9 mouse cellular contexts compared by ENCODE assay signal in the genomic region with DNA sequence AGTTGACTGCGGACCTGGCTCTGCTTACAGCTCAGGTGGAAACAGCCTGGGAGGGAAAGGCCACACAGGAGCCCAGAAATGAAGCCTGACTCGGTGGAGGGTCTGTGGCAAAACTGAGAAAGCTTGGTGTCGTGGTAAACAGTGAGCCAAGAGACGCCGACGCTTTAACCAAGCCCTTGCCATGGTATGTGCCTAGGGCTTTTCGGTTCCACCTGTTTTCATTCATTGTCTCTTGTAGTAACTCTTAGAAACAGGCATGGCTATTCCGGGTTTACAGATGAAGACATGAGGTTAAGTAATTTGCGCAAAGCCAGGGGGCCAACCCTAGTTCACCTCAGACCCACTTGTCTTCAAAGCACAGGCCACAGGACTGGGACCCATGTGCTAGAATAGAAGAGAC. TPM values are rescaled to one million over a fixed set of nuclear protein-coding genes. Genes with fewer than 3 reads are reported as not detected.
DNase-seq lines count a peak whose midpoint lies in the region; ATAC-seq and TF ChIP-seq lines count a peak whose summit lies in the region.
"Had no signal": no experiment of that assay in that cellular context is flagged by ENCODE, and none has a peak within 500 bp of the region (broad histone marks: within the 10 kb centered on the region; RNA-seq: fewer than 3 reads in every experiment).

No protein-coding gene starts in this region.

- H3K27ac ChIP-seq in liver, adult 2 months (replicated peaks; ENCODE audit: insufficient read depth, low read depth, low read length) = peak overlapping the region; percentile 96
- no peak overlapping the region for H3K27ac ChIP-seq in embryonic facial prominence, embryonic 14.5 days (replicated peaks; ENCODE audit: low read depth, low read length)
- no peak overlapping the region for H3K27ac ChIP-seq in intestine, postnatal 0 days (ENCODE audit: low read depth, low read length)
- H3K27ac ChIP-seq in neural tube, embryonic 14.5 days (ENCODE audit: low read depth, low read length) = no peak overlapping the region

- TF ChIP-seq CTCF in liver, adult 2 months (IDR thresholded peaks at IDR 0.05; ENCODE audit: low read depth, low read length) = no peak
- TF ChIP-seq CTCF in intestine, postnatal 0 days (IDR thresholded peaks at IDR 0.05; ENCODE audit: low read depth) = no peak

- peak overlapping the region; percentile 91 for H3K4me3 ChIP-seq in liver, adult 2 months (ENCODE audit: insufficient read depth, low read depth, low read length)
- H3K4me3 ChIP-seq in embryonic facial prominence, embryonic 14.5 days (ENCODE audit: low read depth, low read length) = peak overlapping the region; percentile 82
- H3K4me3 ChIP-seq in intestine, postnatal 0 days (ENCODE audit: low read depth, low read length) = peak overlapping the region; percentile 85
- peak overlapping the region; percentile 82 for H3K4me3 ChIP-seq in neural tube, embryonic 14.5 days (ENCODE audit: low read depth, low read length)

- peaks cover 19% of the 10 kb centered on the region for H3K4me1 ChIP-seq in liver, adult 2 months (ENCODE audit: control insufficient read depth, insufficient read depth, low read length)
- peaks cover 14% of the 10 kb centered on the region for H3K4me1 ChIP-seq in embryonic facial prominence, embryonic 14.5 days (ENCODE audit: control insufficient read depth, insufficient read depth, low read length)
- no peaks in the 10 kb centered on the region for H3K4me1 ChIP-seq in intestine, postnatal 0 days (replicated peaks; ENCODE audit: control insufficient read depth, insufficient read depth, low read length)
- peaks cover 6% of the 10 kb centered on the region; the same call in 1 of the 2 replicates for H3K4me1 ChIP-seq in neural tube, embryonic 14.5 days (ENCODE audit: control insufficient read depth, insufficient read depth, low read length)

- H3K79me2 ChIP-seq in liver, adult 2 months (ENCODE audit: control insufficient read depth, insufficient read depth, low read length) = peaks cover 14% of the 10 kb centered on the region; the same call in 1 of the 2 replicates

- no peaks in the 10 kb centered on the region for H3K9me3 ChIP-seq in embryonic facial prominence, embryonic 14.5 days (ENCODE audit: control insufficient read depth, low read length)
- no peaks in the 10 kb centered on the region for H3K9me3 ChIP-seq in intestine, postnatal 0 days (ENCODE audit: control insufficient read depth)
- H3K9me3 ChIP-seq in neural tube, embryonic 14.5 days (ENCODE audit: control insufficient read depth, low read length) = no peaks in the 10 kb centered on the region

- no peaks in the 10 kb centered on the region for H3K27me3 ChIP-seq in liver, adult 2 months (ENCODE audit: control insufficient read depth, insufficient read depth, low read length)
- H3K27me3 ChIP-seq in embryonic facial prominence, embryonic 14.5 days (replicated peaks; ENCODE audit: control insufficient read depth, insufficient read depth, low read length) = peaks cover 5% of the 10 kb centered on the region; the same call in 1 of the 2 replicates
- H3K27me3 ChIP-seq in intestine, postnatal 0 days (replicated peaks; ENCODE audit: control insufficient read depth, insufficient read depth, low read length) = no peaks in the 10 kb centered on the region
- peaks cover 5% of the 10 kb centered on the region for H3K27me3 ChIP-seq in neural tube, embryonic 14.5 days (ENCODE audit: control insufficient read depth, insufficient read depth, low read length)

- peak overlapping the region; percentile 90 for H3K4me2 ChIP-seq in embryonic facial prominence, embryonic 14.5 days (ENCODE audit: low read depth, low read length)
- H3K4me2 ChIP-seq in intestine, postnatal 0 days (replicated peaks; ENCODE audit: low read depth) = peak overlapping the region; percentile 94
- peak overlapping the region; percentile 91 for H3K4me2 ChIP-seq in neural tube, embryonic 14.5 days (ENCODE audit: low read depth, low read length)

- 22% methylated on average over 9 of the region's 9 CpGs for WGBS in liver, adult 2 months
- WGBS in embryonic facial prominence, embryonic 14.5 days = 46% methylated on average over 9 of the region's 9 CpGs
- WGBS in intestine, postnatal 0 days = 54% methylated on average over 9 of the region's 9 CpGs
- WGBS in neural tube, embryonic 14.5 days = 59% methylated on average over 9 of the region's 9 CpGs

- no peak for TF ChIP-seq POLR2A in liver, adult 2 months (IDR thresholded peaks at IDR 0.05; ENCODE audit: extremely low read depth, insufficient read depth, low read length)

- H3K9ac ChIP-seq in liver, adult 2 months (ENCODE audit: low read depth, low read length) = peak overlapping the region; percentile 99
- peak overlapping the region; percentile 82; the same call in 1 of the 2 replicates for H3K9ac ChIP-seq in embryonic facial prominence, embryonic 14.5 days (ENCODE audit: low read depth, low read length)
- peak overlapping the region; percentile 75; the same call in 1 of the 2 replicates for H3K9ac ChIP-seq in intestine, postnatal 0 days (ENCODE audit: low read depth, low read length)
- no peak overlapping the region for H3K9ac ChIP-seq in neural tube, embryonic 14.5 days (replicated peaks; ENCODE audit: low read depth, low read length)

- ATAC-seq in embryonic facial prominence, embryonic 14.5 days (ENCODE audit: low read depth) = no peak
- no peak for ATAC-seq in intestine, postnatal 0 days
- ATAC-seq in neural tube, embryonic 14.5 days (ENCODE audit: low read depth) = no peak
- ATAC-seq in activated CD4-positive, CD25-positive, alpha-beta regulatory T cell, adult 4 months = no peak

- no peaks in the 10 kb centered on the region for H3K36me3 ChIP-seq in liver, adult 2 months (ENCODE audit: control insufficient read depth, insufficient read depth, low read length)
- no peaks in the 10 kb centered on the region for H3K36me3 ChIP-seq in embryonic facial prominence, embryonic 14.5 days (ENCODE audit: control insufficient read depth, insufficient read depth, low read length)
- H3K36me3 ChIP-seq in intestine, postnatal 0 days (ENCODE audit: control insufficient read depth, insufficient read depth) = no peaks in the 10 kb centered on the region
- no peaks in the 10 kb centered on the region for H3K36me3 ChIP-seq in neural tube, embryonic 14.5 days (ENCODE audit: control insufficient read depth, insufficient read depth, low read length)

- peak; percentile 35 for DNase-seq in liver, adult 2 months (ENCODE audit: extremely low read depth, low read depth, low spot score)
- DNase-seq in liver = no peak
- no peak for DNase-seq in embryonic facial prominence, embryonic 14.5 days (ENCODE audit: low spot score)
- DNase-seq in cerebellum, postnatal 10 days = no peak
- no peak for DNase-seq in c-Kit-positive CD71-positive TER-119-positive erythroid progenitor cells, embryonic 14.5 days (ENCODE audit: low spot score)
- DNase-seq: adrenal gland, postnatal 14 days had no signal

RNA-seq across cellular contexts. Expression of a gene that starts 1.0 kb away (rescaled TPM):
- total RNA-seq in liver, adult 2 months (2014; rRNA removed) = 414 and 570 TPM in 2 replicates
- 420 and 447 TPM in 2 replicates for polyA plus RNA-seq in liver, adult 2 months (2012; rRNA removed)
- polyA plus RNA-seq in embryonic facial prominence, embryonic 14.5 days (2014; fragmentation: Nextera tagmentation; extraction: Ambion mirVana) = 77.1 and 81.0 TPM in 2 replicates
- polyA plus RNA-seq in intestine, postnatal 0 days (2015; fragmentation: Nextera tagmentation; extraction: Ambion mirVana) = 195 and 201 TPM in 2 replicates
- polyA plus RNA-seq in neural tube, embryonic 14.5 days (2014; fragmentation: Nextera tagmentation; extraction: Ambion mirVana) = 39.7 and 43.0 TPM in 2 replicates
- 10 to 100 TPM; 24.1 to 24.2 TPM for polyA plus RNA-seq in activated CD4-positive, CD25-positive, alpha-beta regulatory T cell, adult 4 months (2017; shearing (Covaris generic))

RNA-seq across cellular contexts. Expression of a gene that starts 23.9 kb away (rescaled TPM):
- total RNA-seq in liver, adult 2 months (2014; rRNA removed) = 0.40 and 0.55 TPM in 2 replicates
- polyA plus RNA-seq in liver, adult 2 months (2012; rRNA removed) = 0.36 and 0.64 TPM in 2 replicates
- polyA plus RNA-seq in embryonic facial prominence, embryonic 14.5 days (2014; fragmentation: Nextera tagmentation; extraction: Ambion mirVana) = 0.42 and 0.94 TPM in 2 replicates
- 0.50 and 0.52 TPM in 2 replicates for polyA plus RNA-seq in intestine, postnatal 0 days (2015; fragmentation: Nextera tagmentation; extraction: Ambion mirVana)
- 0.99 and 1.1 TPM in 2 replicates for polyA plus RNA-seq in neural tube, embryonic 14.5 days (2014; fragmentation: Nextera tagmentation; extraction: Ambion mirVana)
- polyA plus RNA-seq in activated CD4-positive, CD25-positive, alpha-beta regulatory T cell, adult 4 months (2017; shearing (Covaris generic)) = 100 to 1,000 TPM; 370 TPM

RNA-seq across cellular contexts. Expression of a gene that starts 55.0 kb away (rescaled TPM):
- 2.6 and 3.0 TPM in 2 replicates for total RNA-seq in liver, adult 2 months (2014; rRNA removed)
- 2.8 and 3.3 TPM in 2 replicates for polyA plus RNA-seq in liver, adult 2 months (2012; rRNA removed)
- 11.1 and 14.9 TPM in 2 replicates for polyA plus RNA-seq in embryonic facial prominence, embryonic 14.5 days (2014; fragmentation: Nextera tagmentation; extraction: Ambion mirVana)
- polyA plus RNA-seq in intestine, postnatal 0 days (2015; fragmentation: Nextera tagmentation; extraction: Ambion mirVana) = 11.7 and 14.2 TPM in 2 replicates
- polyA plus RNA-seq in neural tube, embryonic 14.5 days (2014; fragmentation: Nextera tagmentation; extraction: Ambion mirVana) = 2.1 and 8.2 TPM in 2 replicates
- 100 to 1,000 TPM; 110 to 112 TPM for polyA plus RNA-seq in activated CD4-positive, CD25-positive, alpha-beta regulatory T cell, adult 4 months (2017; shearing (Covaris generic))

Comparison
In these comparisons a context has a peak if more than half of its experiments do, and no peak if none do; other contexts are left out.
1. RNA of a gene that starts 23.9 kb away (polyA plus RNA-seq): 370 TPM in activated CD4-positive, CD25-positive, alpha-beta regulatory T cell, adult 4 months; 0.99 to 1.1 TPM in neural tube, embryonic 14.5 days, 0.36 to 0.64 TPM in liver, adult 2 months, 0.50 to 0.52 TPM in intestine, postnatal 0 days and 0.42 to 0.94 TPM in embryonic facial prominence, embryonic 14.5 days; every median in the first group is over 100 times any median in the second.
2. Peak in every context shown above with its lines, with median percentiles within 50 percentile points of each other: H3K4me3 ChIP-seq and H3K4me2 ChIP-seq.